Mouse (Mus musculus): Measurements from ENCODE around the gene Csf3.
"Not testable (repeated sequence)": the region's sequence is repeated elsewhere in the genome, so short reads cannot be mapped to it uniquely, and the experiment has no call there.

Csf3 gene

GRCm38 (mm10) chr11:98701213-98701670 lies at the start of gene Csf3:
Csf3 (plus strand) TSS chr11:98701263.
- in situ Hi-C loops (cut with MboI, MseI) = loop anchor here (5.0 kb wide), 1 partner anchor 76 kb away; the partner anchor contains the start of gene Nr1d1

DNA sequence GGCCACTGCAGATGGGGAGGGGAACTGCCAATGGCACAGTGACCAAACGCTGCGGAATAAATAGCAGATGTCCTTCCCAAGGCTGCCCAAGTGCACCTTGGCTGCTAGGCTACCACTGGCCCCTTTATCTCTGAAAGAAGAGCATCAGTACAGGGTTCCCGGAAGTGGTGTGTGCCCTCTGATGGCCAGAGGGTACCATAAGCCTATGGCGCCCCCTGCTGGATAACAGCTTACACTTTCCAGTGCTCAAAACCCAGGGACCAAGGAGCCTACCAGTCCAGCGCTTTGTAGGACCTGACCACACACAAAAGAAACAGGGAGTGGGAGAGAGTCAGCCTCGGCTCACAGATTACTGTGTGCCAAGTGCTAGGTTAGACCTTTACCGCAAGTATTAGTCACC lies 46.0 kb upstream of the Csf3 start:
- in situ Hi-C loops (cut with MboI, MseI) = loop anchor here (10.0 kb wide), 2 partner anchors 390 to 1290 kb away; partner anchors contain the start of gene Socs7

- in situ Hi-C loops (cut with MboI, MseI) = no loop called here
Observed at GRCm38 (mm10) chr11:98660517-98660916, 40.5 kb upstream of the Csf3 start.

DNA sequence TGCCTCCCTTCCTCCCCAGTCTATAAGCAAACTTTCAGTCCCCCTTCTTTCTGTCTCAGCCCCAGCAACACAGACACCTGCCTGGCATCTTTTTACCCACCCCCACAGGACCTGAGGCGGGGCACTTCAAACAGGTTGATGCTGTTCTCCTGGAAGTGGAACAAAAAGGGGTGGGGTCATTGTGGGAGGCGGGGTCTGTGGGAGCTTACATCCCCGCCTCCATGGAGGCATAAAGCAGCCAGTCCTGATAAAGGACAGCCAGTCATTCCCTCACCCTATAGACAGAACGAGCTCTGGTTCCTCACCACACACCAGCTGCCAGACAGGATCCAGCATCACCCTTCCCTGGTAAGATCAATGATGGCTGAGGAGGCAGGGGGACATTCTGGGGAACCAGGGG lies 37.0 kb upstream of the Csf3 start, which contains the start of gene Gsdma:
Gsdma (plus strand) TSS at position 261 of the 400 bp plus-strand sequence.
- in situ Hi-C loops (cut with MboI, MseI) = no loop called here

GRCm38 (mm10) chr11:98668984-98669383 lies 32.1 kb upstream of the Csf3 start:
- in situ Hi-C loops (cut with MboI, MseI) = no loop called here

GRCm38 (mm10) chr11:98671284-98671815 lies 29.7 kb upstream of the Csf3 start:
- in situ Hi-C loops (cut with MboI, MseI) = loop anchor here (10.0 kb wide), 1 partner anchor 47 kb away; the partner anchor contains the start of genes Gm12355 and Gsdma3

- in situ Hi-C loops (cut with MboI, MseI) = loop anchor here (10.0 kb wide), 1 partner anchor 47 kb away; the partner anchor contains the start of genes Gm12355 and Gsdma3
Observed at GRCm38 (mm10) chr11:98671857-98672256, 29.2 kb upstream of the Csf3 start.

GRCm38 (mm10) chr11:98672482-98672881 lies 28.6 kb upstream of the Csf3 start:
- in situ Hi-C loops (cut with MboI, MseI) = loop anchor here (10.0 kb wide), 1 partner anchor 48 kb away; the partner anchor contains the start of genes Gm12355 and Gsdma3

GRCm38 (mm10) chr11:98673136-98673535 lies 27.9 kb upstream of the Csf3 start:
- in situ Hi-C loops (cut with MboI, MseI) = loop anchor here (10.0 kb wide), 1 partner anchor 48 kb away; the partner anchor contains the start of genes Gm12355 and Gsdma3

- in situ Hi-C loops (cut with MboI, MseI) = loop anchor here (10.0 kb wide), 1 partner anchor 51 kb away; the partner anchor contains the start of genes Gm12355 and Gsdma3
Observed at GRCm38 (mm10) chr11:98675829-98676363, 25.2 kb upstream of the Csf3 start.

GRCm38 (mm10) chr11:98680023-98680422 lies 21.0 kb upstream of the Csf3 start:
- in situ Hi-C loops (cut with MboI, MseI) = no loop called here

DNA sequence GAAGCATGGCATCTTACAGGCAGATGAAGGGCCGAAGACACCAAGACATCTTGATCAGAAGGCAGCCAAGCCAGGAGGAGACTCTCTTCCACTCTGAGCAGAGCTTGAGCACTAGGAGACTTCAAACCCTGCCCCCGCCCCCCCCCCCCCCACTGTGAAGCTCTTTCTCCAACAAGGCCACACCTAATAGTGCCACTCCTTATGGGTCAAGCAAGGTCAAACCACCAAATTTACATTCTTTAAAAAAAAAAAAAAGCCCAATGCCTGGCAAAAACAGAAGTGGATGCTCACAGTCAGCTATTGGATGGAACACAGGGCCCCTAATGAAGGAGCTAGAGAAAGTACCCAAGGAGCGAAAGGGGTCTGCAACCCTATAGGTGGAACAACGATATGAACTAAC lies 20.5 kb upstream of the Csf3 start:
- in situ Hi-C loops (cut with MboI, MseI) = not testable (repeated sequence)

- in situ Hi-C loops (cut with MboI, MseI) = no loop called here
Observed at GRCm38 (mm10) chr11:98681186-98681585, 19.9 kb upstream of the Csf3 start.

GRCm38 (mm10) chr11:98681786-98682745 lies 19.0 kb upstream of the Csf3 start, which contains the start of gene Psmd3:
Psmd3 (plus strand) TSS chr11:98682554.
- in situ Hi-C loops (cut with MboI, MseI) = no loop called here

GRCm38 (mm10) chr11:98682811-98683210 lies 18.3 kb upstream of the Csf3 start:
- in situ Hi-C loops (cut with MboI, MseI) = no loop called here

DNA sequence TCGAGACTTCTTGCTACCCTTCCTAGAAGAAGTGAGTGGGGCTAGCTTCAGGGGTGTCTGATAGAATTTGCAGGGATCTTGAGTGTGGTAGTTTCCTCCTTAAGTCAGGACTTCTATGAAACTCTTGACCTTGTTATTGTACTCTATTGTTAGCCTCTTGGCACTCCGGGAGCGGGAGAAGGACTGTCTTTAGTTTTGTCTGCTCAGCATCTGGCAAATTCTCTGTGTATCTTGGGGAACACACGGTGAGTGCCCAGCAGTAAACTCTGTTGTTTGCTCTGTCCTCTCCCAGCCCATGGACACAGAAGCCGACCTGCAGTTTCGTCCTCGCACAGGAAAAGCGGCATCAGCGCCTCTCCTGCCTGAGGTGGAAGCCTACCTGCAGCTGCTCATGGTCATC lies 15.4 kb upstream of the Csf3 start:
- in situ Hi-C loops (cut with MboI, MseI) = no loop called here

DNA sequence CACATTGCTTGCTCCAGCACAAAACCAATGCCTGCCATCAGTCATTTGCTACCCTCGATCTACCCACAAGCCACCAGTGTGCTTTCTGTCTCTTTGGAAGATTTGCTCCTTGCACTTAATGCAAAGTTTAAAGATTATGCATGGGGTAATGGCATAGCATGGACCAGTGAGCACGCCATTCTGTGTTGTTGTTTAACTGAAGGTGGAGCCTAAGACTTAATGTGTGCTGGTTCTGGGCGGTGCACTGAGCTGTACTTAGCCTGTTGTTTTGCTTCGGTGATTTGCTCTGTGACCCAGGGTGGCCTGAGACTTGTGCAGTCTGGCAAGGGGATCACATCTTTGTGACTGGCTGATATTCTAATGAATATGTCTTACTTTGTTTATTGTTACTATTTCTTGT lies 14.1 kb upstream of the Csf3 start:
- in situ Hi-C loops (cut with MboI, MseI) = no loop called here

- in situ Hi-C loops (cut with MboI, MseI) = no loop called here
Observed at GRCm38 (mm10) chr11:98688009-98688408, 13.1 kb upstream of the Csf3 start.

GRCm38 (mm10) chr11:98693201-98693600 lies 7.9 kb upstream of the Csf3 start:
- in situ Hi-C loops (cut with MboI, MseI) = loop anchor here (5.0 kb wide), 1 partner anchor 66 kb away; the partner anchor contains the start of genes Gm12355 and Gsdma3

- in situ Hi-C loops (cut with MboI, MseI) = loop anchor here (5.0 kb wide), 1 partner anchor 66 kb away; the partner anchor contains the start of genes Gm12355 and Gsdma3
Observed at GRCm38 (mm10) chr11:98693746-98694145, 7.3 kb upstream of the Csf3 start.

- in situ Hi-C loops (cut with MboI, MseI) = loop anchor here (5.0 kb wide), 1 partner anchor 67 kb away; the partner anchor contains the start of genes Gm12355 and Gsdma3
Observed at GRCm38 (mm10) chr11:98694301-98694700, 6.8 kb upstream of the Csf3 start.
